Mouse (Mus musculus): Measurements from ENCODE around the gene Pold1.

Pold1 gene

DNA sequence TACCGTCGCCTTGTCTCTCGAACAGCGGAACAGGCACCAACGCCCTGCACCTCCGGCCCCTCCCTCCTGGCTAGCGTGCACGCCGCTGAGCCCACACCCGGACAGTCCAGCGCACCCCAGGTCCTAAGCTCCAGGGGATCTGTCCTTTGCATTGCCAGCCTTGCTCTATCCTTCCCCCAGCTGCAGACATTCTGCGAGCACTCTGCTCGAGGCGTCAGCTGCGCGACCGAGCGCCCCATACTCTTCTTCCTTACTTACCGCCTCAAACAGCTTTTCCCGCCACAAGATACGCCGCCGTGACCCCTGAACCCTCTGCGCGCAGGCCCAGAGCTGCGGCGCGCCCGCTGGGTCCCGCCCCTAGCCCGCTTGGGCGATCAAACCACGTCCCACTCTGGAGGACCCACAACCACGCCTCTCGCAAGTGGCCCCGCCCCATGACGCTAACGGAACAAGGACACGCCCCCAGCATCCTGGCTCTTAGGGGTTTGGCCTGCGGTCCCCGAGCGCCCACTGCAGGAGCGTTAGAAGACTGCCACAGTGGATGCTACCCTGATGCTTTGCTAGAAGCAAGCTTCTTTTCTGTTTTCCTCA is at the start of gene Pold1:
Gene Pold1 (minus strand): TSS at position 353 of the 591 bp plus-strand sequence.
- peak; percentile 100 for DNase-seq (ENCODE audit: low read depth, low spot score)

DNA sequence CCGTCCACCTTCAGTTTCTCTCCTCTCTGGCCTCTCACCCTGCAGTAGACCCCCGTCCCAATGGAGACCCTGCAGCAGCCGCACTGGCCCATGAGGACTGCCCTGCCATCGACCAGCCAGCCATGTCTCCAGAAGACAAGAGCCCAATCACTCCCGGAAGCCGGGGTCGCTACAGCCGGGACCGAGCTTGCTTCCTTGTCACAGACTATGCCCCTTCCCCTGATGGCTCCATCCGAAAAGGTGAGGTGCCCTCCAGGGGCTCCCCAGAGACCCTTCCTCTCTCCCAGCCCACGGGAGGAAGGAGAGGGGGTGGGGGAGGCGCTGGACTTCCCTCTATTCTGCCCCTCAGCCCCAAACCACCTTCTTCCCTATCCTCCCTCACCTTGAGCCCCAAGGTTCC is 49.7 kb upstream of the Pold1 start:
- DNase-seq (ENCODE audit: low read depth, low spot score), result no peak

DNA sequence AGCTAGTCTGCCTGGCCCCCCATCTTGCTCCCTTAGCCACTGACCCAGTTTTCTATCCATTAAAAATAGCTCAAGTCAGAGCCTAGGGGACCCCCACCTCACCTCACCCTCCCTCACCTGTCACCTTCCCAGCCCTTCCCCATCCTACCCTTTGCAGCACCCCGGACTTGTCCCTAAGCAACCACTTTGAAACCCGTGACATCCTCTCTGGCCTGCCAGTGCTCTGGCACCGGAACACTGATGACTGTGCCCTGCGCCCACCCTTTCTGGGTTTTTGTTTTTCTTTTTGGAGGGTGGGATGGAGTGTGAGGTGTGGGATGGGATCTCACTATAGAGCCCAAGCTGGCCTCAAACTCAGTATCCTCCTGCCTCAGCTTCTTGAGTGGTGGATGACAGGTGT is 49.0 kb upstream of the Pold1 start:
- no peak for DNase-seq (ENCODE audit: low read depth, low spot score)

DNA sequence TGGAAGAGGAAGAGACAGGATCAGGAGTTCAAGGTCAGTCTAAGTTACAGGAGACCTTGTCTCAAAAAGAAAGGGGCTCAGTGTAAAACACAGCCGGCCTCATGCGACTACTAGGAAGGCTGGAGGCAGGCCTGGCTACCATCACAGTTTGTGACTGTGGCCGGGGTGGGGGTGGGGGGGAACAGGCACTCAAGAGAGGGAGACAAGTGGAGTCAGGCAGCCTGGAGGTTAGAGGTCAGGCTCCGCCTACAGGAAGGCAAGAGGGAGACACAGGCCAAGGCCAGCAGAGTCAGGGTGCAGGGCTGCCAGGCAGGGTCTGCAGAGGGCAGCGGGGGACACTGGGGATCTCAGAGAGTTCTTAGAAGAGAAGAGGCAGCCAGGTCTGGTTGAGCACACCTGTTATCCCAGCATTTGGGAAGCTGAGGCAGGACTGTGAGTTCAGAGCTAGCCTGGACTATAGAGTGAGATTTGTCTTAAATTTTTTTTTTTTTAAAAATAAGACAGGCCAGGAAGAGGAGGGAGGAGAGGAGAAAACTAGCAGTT is 48.4 kb upstream of the Pold1 start:
- no peak for DNase-seq (ENCODE audit: low read depth, low spot score)

DNA sequence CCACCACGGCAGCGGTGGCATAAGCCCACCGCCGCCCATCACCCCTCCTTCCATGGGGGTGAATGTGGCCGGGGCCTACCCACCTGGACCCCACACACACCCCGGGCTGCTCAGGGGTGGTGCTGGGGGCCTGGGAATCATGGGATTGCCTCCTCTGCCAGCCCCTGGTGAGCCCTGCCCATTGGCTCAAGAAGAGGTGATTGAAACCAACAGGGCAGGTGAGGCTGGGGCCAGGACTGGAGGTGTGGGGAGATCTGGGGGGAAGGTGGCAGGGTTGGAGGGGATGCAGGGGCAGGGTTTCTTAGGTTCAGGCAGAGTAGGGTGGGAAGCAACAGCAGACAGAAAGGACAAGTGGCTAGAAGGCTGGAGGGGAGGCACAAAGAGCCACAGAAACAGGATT is 47.4 kb upstream of the Pold1 start:
- DNase-seq (ENCODE audit: low read depth, low spot score), result no peak

DNA sequence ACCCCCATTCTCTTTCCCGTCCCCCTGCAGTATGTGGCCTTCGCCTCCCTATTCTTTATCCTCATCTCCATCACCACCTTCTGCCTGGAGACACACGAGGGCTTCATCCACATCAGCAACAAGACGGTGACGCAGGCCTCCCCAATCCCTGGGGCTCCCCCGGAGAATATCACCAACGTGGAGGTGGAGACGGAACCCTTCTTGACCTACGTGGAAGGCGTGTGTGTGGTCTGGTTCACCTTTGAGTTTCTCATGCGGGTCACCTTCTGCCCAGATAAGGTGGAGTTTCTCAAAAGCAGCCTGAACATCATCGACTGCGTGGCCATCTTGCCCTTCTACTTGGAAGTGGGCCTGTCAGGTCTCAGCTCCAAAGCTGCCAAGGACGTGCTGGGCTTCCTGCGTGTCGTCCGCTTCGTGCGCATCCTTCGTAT is 46.5 kb upstream of the Pold1 start:
- DNase-seq (ENCODE audit: low read depth, low spot score), result no peak

DNA sequence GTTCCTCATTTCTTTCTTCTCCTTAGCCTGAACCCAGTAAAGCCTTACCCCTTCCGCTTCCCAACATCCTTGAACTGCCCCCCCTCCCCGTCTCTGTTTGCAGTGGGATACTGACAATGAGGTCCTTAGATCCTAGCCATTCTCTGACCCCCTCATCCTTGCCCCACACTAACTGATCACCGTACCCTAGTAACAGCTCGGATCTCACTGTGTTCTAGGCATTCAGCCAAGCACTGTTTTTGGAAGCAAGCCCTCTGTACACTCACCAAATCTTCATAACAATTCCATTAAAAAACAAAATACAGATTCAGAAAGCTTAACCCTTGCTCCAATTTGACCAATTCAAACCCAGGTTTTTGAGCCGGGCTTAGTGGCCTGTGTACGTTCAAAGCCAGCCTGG is 45.6 kb upstream of the Pold1 start:
- no peak for DNase-seq (ENCODE audit: low read depth, low spot score)

DNA sequence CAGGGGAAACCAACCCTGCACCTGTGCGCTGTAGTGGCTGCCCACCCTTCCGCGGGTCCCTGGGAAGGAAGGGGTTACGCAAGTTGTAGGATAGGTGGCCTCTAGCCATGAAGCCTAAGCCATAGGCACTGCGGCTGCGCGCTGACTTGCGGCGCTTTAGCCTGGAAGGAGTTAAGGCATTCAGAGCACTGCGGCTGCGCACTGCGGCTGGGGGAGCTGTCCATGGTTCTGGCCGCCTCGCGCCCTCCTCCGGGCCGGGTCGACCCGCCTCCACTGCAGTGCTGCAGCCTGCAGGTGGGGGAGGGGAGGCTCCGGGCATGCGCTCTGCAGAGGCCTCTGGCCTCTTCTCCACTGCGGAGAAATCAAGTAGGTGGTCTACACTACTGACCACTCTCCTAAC is 45.1 kb upstream of the Pold1 start:
- no peak for DNase-seq (ENCODE audit: low read depth, low spot score)

DNA sequence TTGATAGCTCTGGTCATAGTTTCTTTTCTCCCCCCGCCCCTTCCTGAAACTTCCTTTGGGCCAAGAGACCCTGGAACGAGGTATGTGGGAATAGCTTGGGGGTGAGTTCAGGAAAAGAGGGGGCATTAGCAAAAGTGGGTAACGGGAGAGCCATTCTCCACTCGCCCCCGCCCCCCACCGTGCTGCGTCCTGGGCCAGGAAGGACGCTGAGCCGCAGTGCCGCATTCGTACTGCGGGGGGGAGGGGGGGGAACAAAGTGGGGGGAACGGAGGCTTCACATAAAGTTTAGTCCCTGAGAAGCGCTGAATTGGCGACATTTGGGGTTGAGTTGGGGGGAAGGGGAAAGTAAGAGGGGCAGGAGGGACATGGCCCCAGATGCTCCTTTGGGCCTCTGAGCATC is 44.4 kb upstream of the Pold1 start:
- DNase-seq (ENCODE audit: low read depth, low spot score), result no peak

DNA sequence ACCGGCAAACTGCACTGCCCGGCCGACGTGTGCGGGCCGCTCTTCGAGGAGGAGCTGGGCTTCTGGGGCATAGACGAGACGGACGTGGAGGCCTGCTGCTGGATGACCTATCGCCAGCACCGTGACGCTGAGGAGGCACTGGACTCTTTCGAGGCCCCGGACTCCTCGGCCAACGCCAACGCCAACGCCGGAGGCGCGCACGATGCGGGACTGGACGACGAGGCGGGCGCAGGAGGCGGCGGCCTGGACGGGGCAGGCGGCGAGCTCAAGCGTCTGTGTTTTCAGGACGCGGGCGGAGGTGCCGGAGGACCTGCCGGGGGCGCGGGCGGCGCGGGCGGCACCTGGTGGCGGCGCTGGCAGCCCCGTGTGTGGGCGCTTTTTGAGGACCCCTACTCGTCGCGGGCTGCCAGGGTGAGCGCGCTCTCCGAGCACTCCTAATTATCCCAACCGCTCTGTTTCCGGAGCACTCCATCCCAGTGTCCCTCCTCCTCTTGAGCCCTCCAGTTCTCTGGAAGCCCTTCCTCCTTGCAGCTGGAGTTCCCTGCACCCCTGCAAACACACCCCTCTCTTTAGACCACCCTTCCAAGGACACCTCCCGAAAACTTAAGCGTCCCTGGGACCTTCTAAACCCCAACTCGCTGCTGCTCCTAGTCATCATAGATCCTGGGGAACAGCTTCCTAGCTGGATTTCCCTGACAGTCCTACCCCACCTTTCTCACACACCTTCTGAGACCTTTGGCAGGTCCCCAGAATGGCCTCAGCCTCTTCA is 42.9 kb upstream of the Pold1 start:
- no peak for DNase-seq (ENCODE audit: low read depth, low spot score)

DNA sequence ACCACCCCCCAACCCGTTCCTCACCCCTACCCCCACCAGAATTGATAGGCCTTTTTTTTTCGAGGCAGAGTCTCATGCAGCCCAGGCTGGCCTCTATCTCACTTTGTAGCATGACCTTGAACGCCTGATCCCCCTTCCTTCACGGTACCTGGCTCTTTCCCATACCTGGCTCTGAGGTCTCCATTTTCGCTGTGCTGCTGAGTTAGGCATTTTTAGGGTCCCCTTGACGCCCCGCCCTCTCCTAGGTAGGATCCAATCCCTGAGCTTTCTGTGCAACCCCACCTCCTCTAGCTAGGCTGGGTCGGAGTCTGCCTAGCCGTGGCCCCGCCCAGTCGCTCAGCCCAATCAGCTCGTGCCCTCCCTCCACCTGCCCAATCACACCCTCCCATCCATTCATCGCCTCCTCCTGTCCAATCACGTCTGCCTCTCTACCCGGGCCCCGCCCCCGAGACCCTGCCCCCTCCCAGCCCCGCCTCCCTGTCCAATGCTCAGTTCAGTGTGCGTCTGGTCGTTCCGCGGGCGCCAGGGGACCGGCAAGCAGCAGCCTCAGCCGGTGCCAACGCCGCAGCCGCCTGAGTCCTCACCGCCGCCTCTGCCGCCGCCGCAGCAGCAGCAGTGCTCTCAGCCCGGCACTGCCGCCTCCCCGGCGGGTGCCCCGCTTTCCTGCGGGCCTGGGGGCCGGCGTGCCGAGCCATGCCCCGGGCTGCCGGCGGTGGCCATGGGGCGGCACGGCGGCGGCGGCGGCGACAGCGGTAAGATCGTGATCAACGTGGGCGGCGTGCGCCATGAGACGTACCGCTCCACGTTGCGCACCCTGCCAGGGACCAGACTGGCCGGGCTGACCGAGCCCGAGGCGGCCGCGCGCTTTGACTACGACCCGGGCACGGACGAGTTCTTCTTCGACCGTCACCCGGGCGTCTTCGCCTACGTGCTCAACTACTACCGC is 42.0 kb upstream of the Pold1 start, which contains the start of gene Kcnc3:
Gene Kcnc3 (plus strand): TSS at position 263 of the 946 bp plus-strand sequence.
- no peak for DNase-seq (ENCODE audit: low read depth, low spot score)

DNA sequence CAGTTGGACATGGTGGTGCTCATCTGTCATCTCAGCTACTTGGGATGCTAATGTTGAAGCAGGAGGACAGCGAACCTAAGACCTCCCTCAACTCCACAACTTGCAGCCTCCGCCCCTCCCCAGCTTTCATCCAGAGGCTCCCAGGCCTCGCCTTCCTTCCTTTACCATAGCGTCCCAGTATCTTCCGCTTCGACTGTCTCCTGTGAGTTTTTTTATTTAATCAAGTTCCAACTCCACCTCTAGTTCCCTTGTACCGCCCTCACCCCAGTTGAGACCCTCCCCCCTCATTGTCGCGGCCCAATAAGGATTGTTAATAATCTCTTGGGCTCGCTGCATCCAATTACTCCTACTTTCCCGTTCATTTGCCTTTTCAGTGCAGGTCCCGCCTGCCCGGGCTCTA is 41.3 kb upstream of the Pold1 start:
- no peak for DNase-seq (ENCODE audit: low read depth, low spot score)

DNA sequence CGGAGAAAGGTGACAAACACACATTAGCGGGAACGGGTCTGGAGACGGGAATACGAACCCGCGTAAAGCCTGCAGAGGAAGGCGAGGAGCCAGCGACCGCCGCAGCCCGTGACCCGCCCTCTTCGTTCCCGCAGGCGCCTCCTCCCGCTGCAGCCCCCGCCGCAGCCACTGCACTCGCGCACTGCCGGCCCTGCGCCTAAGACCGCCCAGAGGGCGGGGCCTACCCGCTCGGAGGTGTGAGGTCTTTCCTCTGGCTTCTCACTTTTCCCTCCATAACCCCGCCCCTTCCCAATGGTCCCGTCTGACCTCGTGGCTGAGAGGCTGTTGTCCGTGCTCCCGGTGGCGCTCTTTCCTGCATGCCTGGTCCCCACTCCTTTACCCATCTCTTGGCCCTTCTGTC is 40.5 kb upstream of the Pold1 start:
- DNase-seq (ENCODE audit: low read depth, low spot score), result no peak

DNA sequence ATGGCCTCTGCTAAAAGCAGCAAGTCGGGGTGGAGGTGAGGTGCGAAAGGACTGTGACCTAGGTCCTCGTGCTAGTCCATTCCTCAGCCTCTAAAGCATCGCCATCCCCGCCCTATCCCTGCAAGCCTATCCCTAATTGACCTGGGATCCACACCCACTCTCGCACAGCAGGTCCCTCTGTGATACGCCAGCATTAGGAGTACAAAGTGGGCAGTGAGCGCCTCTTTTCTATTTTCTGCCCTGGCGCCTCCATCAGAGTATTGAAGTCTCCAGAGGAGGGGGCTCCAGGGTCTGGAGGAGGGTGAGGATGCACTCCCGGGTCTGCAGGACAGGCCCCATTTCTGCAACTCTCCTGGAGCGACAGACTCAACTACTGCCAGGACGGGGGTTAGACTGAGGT is 39.7 kb upstream of the Pold1 start:
- no peak for DNase-seq (ENCODE audit: low read depth, low spot score)

DNA sequence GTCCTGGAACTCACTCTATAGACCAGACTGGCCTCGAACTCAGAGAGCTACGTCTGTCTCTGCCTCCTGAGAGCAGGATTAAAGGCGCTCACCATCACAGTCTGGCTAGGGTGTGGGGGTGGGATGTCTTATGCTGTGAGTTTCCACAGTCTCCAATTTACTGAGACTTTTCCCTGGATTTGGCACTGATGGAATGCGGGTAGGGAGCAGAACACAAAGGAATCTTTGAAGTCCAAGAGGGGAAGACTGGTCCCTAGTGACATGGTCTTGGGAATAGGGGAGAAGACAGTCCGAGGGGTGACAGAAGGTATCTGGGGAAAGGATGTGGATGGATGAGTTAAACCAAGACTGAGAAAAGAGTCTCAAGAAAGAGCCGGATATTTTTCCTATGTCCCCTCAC is 39.0 kb upstream of the Pold1 start:
- DNase-seq (ENCODE audit: low read depth, low spot score), result no peak

DNA sequence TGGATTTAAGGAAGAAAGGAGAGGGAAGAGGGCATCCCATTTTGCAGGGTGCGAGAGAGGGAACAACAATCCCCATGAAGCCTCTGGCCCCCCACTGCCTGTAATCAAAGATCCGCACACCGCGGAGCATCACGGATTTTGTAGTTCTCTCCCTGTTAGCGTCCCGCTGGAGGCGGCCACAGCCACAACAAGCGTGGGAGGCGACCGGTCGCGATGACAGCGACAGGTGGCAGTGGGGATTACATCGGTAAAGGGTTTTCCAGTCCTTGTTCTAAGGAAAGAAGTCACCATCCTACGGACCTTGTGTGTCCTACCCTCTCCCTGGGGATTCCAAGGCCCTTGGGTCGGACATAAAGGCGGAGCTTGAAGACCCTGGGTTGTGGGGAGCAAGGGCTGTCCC is 38.3 kb upstream of the Pold1 start:
- DNase-seq (ENCODE audit: low read depth, low spot score), result no peak

DNA sequence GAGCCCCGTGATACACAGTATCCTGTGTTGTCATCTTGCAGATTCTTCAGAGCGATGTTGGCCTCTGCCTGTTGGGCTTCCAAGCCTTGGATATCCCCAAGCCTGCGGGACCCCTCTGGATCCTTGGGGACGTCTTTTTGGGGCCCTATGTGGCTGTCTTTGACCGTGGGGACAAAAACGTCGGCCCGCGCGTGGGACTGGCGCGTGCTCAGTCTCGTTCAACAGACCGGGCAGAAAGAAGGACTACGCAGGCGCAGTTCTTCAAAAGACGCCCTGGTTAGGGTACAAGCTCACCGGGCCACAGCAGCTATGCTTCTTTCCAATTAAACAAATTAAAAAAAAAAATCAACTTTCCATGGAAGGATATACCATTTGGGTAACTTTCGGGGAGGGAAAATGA is 37.9 kb upstream of the Pold1 start:
- no peak for DNase-seq (ENCODE audit: low read depth, low spot score)

DNA sequence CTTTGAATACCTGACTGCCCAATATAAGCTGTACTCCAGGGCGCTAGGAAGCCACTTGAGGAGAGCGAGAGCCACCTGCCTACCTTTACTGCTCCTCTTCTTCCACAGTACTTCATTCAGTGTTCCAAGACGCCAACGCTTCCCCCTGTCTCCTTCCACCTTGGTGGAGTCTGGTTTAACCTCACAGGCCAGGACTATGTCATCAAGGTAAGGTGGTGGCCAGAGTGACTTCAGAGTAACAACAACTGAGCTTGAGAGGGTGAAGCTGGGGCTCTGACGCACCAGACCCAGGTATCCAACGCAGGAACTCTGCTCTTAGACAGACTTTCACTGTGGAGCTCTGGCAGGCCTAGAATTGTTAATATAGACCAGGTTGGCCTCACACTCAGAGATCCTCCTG is 37.0 kb upstream of the Pold1 start:
- DNase-seq (ENCODE audit: low read depth, low spot score), result no peak

DNA sequence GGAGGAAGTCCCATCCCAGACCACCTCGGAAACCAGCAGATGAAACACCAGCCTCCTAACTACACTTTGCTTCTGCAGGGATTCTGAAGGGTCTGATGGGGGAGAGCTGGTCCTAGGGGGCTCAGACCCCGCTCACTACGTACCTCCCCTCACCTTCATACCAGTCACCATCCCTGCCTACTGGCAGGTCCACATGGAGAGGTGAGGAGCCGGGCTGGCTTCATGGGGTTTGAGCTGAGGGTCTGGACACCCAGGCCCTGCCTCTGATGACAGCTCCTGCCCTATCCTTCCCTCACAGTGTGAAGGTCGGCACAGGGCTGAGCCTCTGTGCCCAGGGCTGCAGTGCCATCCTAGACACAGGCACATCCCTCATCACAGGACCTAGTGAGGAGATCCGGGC is 36.3 kb upstream of the Pold1 start:
- no peak for DNase-seq (ENCODE audit: low read depth, low spot score)

DNA sequence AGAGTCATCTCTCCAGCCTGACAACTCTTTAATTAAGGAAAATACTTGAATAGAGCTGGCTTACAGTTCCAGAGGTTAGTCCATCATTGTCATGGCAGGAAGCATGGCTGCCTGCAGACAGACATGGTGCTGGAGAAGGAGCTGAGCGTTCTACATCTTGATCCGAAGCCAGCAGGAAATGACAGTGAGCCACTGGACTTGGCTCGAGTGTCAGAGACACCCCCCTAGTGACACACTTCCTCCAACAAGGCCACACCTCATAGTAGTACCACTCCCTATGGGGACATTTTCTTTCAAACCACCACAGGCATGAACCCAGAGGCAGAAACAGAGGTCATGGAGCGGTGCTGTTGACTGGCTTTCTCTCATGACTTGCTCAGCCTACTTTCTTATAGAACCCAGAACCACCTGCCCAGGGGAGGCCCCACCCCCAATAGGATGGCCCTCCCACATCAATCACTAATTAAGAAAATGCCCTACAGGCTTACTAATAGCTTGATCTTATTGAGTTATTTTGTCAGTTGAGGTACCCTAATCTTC is 35.7 kb upstream of the Pold1 start:
- no peak for DNase-seq (ENCODE audit: low read depth, low spot score)

DNA sequence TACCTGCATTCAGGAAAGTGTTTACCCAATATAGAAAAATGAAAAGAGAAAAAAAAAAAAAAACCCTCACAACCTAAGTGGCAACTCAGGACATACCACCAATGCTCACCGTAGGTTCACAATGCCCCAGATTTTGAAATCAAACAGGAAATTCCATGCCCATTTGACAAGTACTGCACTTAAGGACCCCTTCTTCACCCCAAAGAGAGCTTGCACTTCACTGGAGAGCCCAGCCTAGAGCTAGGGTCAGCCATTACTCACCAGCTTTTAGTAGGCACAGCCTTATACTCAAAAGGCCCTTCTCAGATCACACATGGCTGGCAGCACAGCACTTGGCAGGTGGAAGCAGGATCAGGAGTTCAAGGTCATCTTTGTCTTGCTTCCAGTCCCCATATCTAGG is 34.5 kb upstream of the Pold1 start:
- no peak for DNase-seq (ENCODE audit: low read depth, low spot score)

DNA sequence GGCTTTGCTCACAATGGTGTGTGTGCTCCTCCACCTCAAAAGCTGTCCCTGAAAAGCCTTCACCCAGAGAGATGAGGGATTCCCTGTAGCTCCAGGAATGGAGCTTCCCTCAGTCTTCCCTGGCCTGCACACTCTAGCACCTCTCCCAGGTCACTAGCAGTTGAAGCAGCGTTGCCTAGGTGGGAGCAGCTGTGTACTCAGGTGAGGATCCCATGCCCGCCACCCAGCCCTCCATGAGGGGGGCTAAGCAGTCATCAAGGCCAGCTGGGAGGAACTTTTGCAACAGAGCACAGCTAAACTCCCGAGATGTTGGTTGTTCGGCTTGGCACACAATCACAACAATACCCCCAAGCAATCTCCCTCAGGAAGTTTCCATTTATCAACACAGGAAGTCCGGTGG is 34.1 kb upstream of the Pold1 start:
- DNase-seq (ENCODE audit: low read depth, low spot score), result no peak

All from c-Kit-negative CD71-positive TER-119-positive erythroid progenitor cells, embryonic 14.5 days (primary cell).